Mouse (Mus musculus) stomach, postnatal 0 days (tissue): ENCODE results near the gene Actn3.

ENCODE experiments used
- CTCF ChIP-seq: IDR thresholded peaks from 2 replicates; pipeline ENCODE4 v1.5.1; 2016; ENCODE audit warnings: antibody characterized with exemption, low read depth, mild to moderate bottlenecking, moderate library complexity
- EP300 ChIP-seq: optimal IDR thresholded peaks from 2 replicates; pipeline ENCODE3; 2016; ENCODE audit warnings: antibody characterized with exemption

DNA sequence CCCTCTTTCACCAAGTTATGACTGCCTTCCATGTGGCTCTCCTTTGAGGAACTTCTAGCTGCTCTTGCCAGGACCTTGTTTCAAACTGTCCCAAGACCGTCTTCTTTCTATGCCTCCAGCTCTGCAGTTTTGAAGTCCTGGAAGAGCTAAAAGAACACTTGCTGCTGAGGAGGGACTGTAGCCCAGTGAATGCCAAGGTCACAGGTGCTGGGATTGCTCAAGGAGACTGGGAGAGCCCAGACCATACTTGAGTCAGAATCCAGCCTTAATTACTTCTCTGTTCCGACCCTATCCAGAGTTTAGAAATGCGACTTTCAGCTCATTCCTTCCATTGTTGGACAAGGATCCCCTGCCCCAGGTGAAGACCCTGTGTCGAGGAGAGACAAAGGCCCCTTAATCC lies 21.8 kb downstream of the Actn3 start:
- TF ChIP-seq EP300 (no peak), CTCF (no peak)
